Mouse (Mus musculus): ENCODE results near the gene Cmpk1. TPM values are rescaled to one million over a fixed set of nuclear protein-coding genes. Genes with fewer than 3 reads are reported as not detected.
"Not testable (repeated sequence)": the region's sequence is repeated elsewhere in the genome, so short reads cannot be mapped to it uniquely, and the experiment has no call there.

The Cmpk1 gene
- polyA plus RNA-seq, 1 experiment from 2014 or later, result 117 TPM

GRCm38 (mm10) chr4:114973229-114973740, 13.8 kb downstream of the Cmpk1 start:
- Histone ChIP-seq H3K4me3 (replicated peaks) (no peak overlapping the region), H3K36me3 (no peaks in the 10 kb centered on the region; the same call in 1 of the 2 replicates), H3K27me3 (replicated peaks) (no peaks in the 10 kb centered on the region), H3K4me2 (no peak overlapping the region), H3K4me1 (no peaks in the 10 kb centered on the region), H3K27ac (no peak overlapping the region), H3K9me3 (no peaks in the 10 kb centered on the region), H3K9ac (no peak overlapping the region)
- 73% methylated on average over 1 of the region's 1 CpGs for WGBS
- no peak for ATAC-seq (ENCODE audit: insufficient read depth, low FRiP score, low read depth)

DNA sequence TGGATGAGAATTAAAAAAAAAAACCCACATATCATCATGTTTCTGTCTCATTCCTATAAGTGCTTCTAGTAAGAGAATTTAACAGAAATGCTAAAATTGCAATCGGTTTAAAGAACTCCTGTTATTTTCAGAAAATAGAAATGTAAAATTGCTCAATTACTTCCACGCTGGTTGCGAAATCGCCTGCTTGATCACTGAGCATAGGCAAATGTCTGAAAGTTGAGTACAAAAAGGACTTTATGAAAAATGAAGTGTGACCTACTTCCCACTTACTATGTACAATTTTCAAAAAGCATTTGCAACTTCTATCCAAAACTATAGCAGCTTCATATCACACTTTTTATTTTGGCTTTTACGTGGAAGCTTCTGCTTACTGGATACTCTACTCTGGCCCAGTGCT, 16.3 kb downstream of the Cmpk1 start:
- no peak for ATAC-seq (ENCODE audit: insufficient read depth, low FRiP score, low read depth)
- whole genome bisulfite sequencing, result 92% methylated on average over 5 of the region's 5 CpGs
- Histone ChIP-seq H3K4me1 (no peaks in the 10 kb centered on the region), H3K27ac (no peak overlapping the region), H3K4me2 (no peak overlapping the region), H3K4me3 (replicated peaks) (no peak overlapping the region), H3K36me3 (peaks cover 11% of the 10 kb centered on the region; the same call in 1 of the 2 replicates), H3K9ac (no peak overlapping the region), H3K9me3 (no peaks in the 10 kb centered on the region), H3K27me3 (replicated peaks) (no peaks in the 10 kb centered on the region)

DNA sequence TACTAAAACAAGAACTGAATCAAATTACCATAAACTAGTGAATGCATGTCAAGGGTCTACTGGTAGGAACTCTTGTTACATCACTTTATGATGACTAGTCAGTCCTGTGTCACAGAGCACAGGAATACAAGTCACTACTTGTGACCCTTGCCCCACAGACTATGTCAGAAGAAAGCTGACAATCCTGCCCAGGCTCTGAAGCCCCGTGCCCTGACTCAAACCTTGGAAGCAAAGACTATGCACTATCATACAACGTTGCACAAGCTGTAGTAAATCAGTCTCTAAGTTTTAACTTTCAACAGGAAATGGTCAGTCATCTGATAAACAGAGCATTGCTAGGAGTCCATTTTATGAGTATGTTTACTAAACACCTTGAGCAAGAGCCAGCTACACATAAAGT, 26.2 kb downstream of the Cmpk1 start:
- not testable (repeated sequence) for H3K9ac ChIP-seq; H3K4me3 ChIP-seq (replicated peaks); ATAC-seq (ENCODE audit: insufficient read depth, low FRiP score, low read depth); H3K27ac ChIP-seq; H3K4me2 ChIP-seq; H3K4me1 ChIP-seq; H3K27me3 ChIP-seq (replicated peaks); H3K9me3 ChIP-seq
- WGBS, result 70% methylated on average over 2 of the region's 2 CpGs
- H3K36me3 ChIP-seq, result peaks cover 14% of the 10 kb centered on the region; the same call in 1 of the 2 replicates

DNA sequence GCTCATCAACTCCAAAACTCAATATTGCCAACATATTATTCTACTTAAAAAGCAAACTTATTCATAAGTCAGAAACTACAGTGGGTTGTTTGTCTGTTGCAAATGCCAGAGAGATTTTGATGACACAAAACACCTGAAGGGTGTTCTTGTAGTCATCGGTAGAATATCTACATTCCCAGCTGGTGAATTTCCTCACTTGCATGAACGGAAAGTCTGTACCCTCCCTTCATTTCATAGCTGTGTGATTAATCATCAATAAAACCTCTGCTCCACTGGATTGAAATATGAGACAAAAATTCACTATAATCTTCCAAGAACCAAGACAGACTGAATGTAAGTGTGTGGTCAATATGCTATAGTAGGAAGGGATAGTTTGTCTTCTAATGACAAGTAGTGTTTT, 27.5 kb downstream of the Cmpk1 start:
- Histone ChIP-seq H3K4me2 (no peak overlapping the region), H3K27ac (no peak overlapping the region), H3K4me1 (no peaks in the 10 kb centered on the region), H3K36me3 (0 out of 2 replicates have a peak, but pooled peaks cover 5% of the 10 kb centered on the region), H3K4me3 (replicated peaks) (no peak overlapping the region), H3K9ac (no peak overlapping the region), H3K9me3 (no peaks in the 10 kb centered on the region), H3K27me3 (replicated peaks) (no peaks in the 10 kb centered on the region)
- WGBS, result 78% methylated on average over 2 of the region's 2 CpGs
- no peak for ATAC-seq (ENCODE audit: insufficient read depth, low FRiP score, low read depth)

GRCm38 (mm10) chr4:114958786-114959185, 28.3 kb downstream of the Cmpk1 start:
- Histone ChIP-seq H3K4me1 (no peaks in the 10 kb centered on the region), H3K27ac (no peak overlapping the region), H3K36me3 (0 out of 2 replicates have a peak, but pooled peaks cover 5% of the 10 kb centered on the region), H3K4me3 (replicated peaks) (no peak overlapping the region), H3K9ac (no peak overlapping the region), H3K4me2 (no peak overlapping the region), H3K27me3 (replicated peaks) (no peaks in the 10 kb centered on the region), H3K9me3 (no peaks in the 10 kb centered on the region)
- ATAC-seq (ENCODE audit: insufficient read depth, low FRiP score, low read depth), result no peak
- WGBS, result 86% methylated on average over 4 of the region's 4 CpGs

GRCm38 (mm10) chr4:114958231-114958630, 28.8 kb downstream of the Cmpk1 start:
- H3K9ac ChIP-seq, result no peak overlapping the region
- ATAC-seq (ENCODE audit: insufficient read depth, low FRiP score, low read depth), result no peak
- H3K4me3 ChIP-seq (replicated peaks), result no peak overlapping the region
- no peaks in the 10 kb centered on the region for H3K9me3 ChIP-seq
- H3K27me3 ChIP-seq (replicated peaks), result no peaks in the 10 kb centered on the region
- H3K36me3 ChIP-seq, result 0 out of 2 replicates have a peak, but pooled peaks cover 5% of the 10 kb centered on the region
- H3K27ac ChIP-seq, result no peak overlapping the region
- no peaks in the 10 kb centered on the region for H3K4me1 ChIP-seq
- WGBS, result 84% methylated on average over 2 of the region's 2 CpGs
- no peak overlapping the region for H3K4me2 ChIP-seq

- no peak overlapping the region for H3K27ac ChIP-seq
These were observed 29.6 kb downstream of the Cmpk1 start for GRCm38 (mm10) chr4:114957403-114957802.

GRCm38 (mm10) chr4:114953172-114953571, 33.9 kb downstream of the Cmpk1 start:
- Histone ChIP-seq H3K27ac (no peak overlapping the region), H3K4me1 (no peaks in the 10 kb centered on the region), H3K9me3 (no peaks in the 10 kb centered on the region), H3K27me3 (replicated peaks) (0 out of 2 replicates have a peak, but pooled peaks cover 5% of the 10 kb centered on the region), H3K4me3 (replicated peaks) (no peak overlapping the region), H3K9ac (no peak overlapping the region), H3K4me2 (no peak overlapping the region), H3K36me3 (no peaks in the 10 kb centered on the region)
- ATAC-seq (ENCODE audit: insufficient read depth, low FRiP score, low read depth), result no peak
- 80% methylated on average over 3 of the region's 3 CpGs for WGBS

More at GRCm38 (mm10) chr4:114957403-114957802, 29.6 kb downstream of the Cmpk1 start:
- Histone ChIP-seq H3K36me3 (no peaks in the 10 kb centered on the region), H3K4me3 (replicated peaks) (no peak overlapping the region), H3K9me3 (no peaks in the 10 kb centered on the region), H3K4me1 (no peaks in the 10 kb centered on the region), H3K27me3 (replicated peaks) (no peaks in the 10 kb centered on the region), H3K9ac (no peak overlapping the region), H3K4me2 (no peak overlapping the region)
- ATAC-seq (ENCODE audit: insufficient read depth, low FRiP score, low read depth), result no peak

- ATAC-seq (ENCODE audit: insufficient read depth, low FRiP score, low read depth), result no peak
- 56% methylated on average over 7 of the region's 7 CpGs for WGBS
- Histone ChIP-seq H3K9ac (no peak overlapping the region), H3K4me3 (replicated peaks) (no peak overlapping the region), H3K4me1 (no peaks in the 10 kb centered on the region), H3K9me3 (no peaks in the 10 kb centered on the region), H3K27ac (no peak overlapping the region), H3K4me2 (no peak overlapping the region), H3K36me3 (no peaks in the 10 kb centered on the region), H3K27me3 (replicated peaks) (0 out of 2 replicates have a peak, but pooled peaks cover 5% of the 10 kb centered on the region)
These were observed 39.1 kb downstream of the Cmpk1 start for GRCm38 (mm10) chr4:114947852-114948481.

DNA sequence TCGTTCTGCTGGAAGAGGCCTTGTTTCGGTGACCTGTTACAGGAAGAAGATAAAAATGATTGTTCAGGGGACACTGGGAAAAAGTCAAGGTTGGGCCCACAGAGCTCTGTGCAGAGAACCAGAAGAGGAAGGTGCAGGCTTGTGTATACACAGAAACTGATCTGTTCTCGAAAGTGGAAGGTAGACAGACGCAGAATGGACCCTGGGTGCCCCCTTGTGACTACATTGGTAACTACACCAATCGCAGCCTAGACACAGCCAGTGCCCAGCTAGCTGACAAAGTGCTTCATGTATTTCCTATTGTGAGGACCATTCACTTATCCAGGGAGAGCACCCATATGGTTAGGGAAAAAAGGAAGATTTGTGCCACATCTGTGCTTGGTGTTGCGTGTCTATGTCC, 39.6 kb downstream of the Cmpk1 start:
- peak; percentile 70; the same call in 1 of the 2 replicates for ATAC-seq (ENCODE audit: insufficient read depth, low FRiP score, low read depth)
- no peaks in the 10 kb centered on the region for H3K36me3 ChIP-seq
- H3K27me3 ChIP-seq (replicated peaks), result 0 out of 2 replicates have a peak, but pooled peaks cover 5% of the 10 kb centered on the region
- no peaks in the 10 kb centered on the region for H3K9me3 ChIP-seq
- WGBS, result 21% methylated on average over 6 of the region's 6 CpGs
- H3K4me1 ChIP-seq, result no peaks in the 10 kb centered on the region
- H3K4me3 ChIP-seq (replicated peaks), result no peak overlapping the region
- no peak overlapping the region for H3K27ac ChIP-seq
- H3K9ac ChIP-seq, result no peak overlapping the region
- no peak overlapping the region for H3K4me2 ChIP-seq

GRCm38 (mm10) chr4:114946416-114946815, 40.6 kb downstream of the Cmpk1 start:
- H3K4me2 ChIP-seq, result no peak overlapping the region
- no peak overlapping the region for H3K4me3 ChIP-seq (replicated peaks)
- no peak for ATAC-seq (ENCODE audit: insufficient read depth, low FRiP score, low read depth)
- H3K27ac ChIP-seq, result no peak overlapping the region
- H3K9me3 ChIP-seq, result no peaks in the 10 kb centered on the region
- WGBS, result 77% methylated on average over 4 of the region's 4 CpGs
- 0 out of 2 replicates have a peak, but pooled peaks cover 5% of the 10 kb centered on the region for H3K27me3 ChIP-seq (replicated peaks)
- H3K9ac ChIP-seq, result no peak overlapping the region
- H3K4me1 ChIP-seq, result no peaks in the 10 kb centered on the region
- H3K36me3 ChIP-seq, result no peaks in the 10 kb centered on the region

DNA sequence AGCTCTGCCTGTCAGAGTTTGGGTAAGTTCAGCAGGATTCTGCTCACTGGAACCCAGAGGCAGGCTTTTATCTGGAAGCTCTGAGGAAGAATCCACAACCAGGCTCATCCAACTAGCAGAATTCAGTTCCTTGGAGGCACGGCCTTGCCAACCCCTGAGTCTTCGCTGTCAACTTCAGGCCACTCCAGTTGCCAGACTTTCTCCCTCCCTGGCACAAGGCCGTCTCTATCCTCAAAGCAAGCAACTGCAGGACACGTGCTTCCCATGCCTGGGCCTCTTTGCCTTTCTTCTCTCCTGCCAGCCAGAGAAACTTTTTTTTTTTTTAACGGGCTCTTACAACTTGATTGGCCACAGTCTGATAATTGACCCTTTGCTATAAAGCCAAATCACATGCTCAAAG, 42.0 kb downstream of the Cmpk1 start:
- no peaks in the 10 kb centered on the region for H3K9me3 ChIP-seq
- H3K4me1 ChIP-seq, result no peaks in the 10 kb centered on the region
- no peak overlapping the region for H3K27ac ChIP-seq
- no peak for ATAC-seq (ENCODE audit: insufficient read depth, low FRiP score, low read depth)
- 0 out of 2 replicates have a peak, but pooled peaks cover 5% of the 10 kb centered on the region for H3K27me3 ChIP-seq (replicated peaks)
- WGBS, result 43% methylated on average over 5 of the region's 5 CpGs
- no peak overlapping the region for H3K4me3 ChIP-seq (replicated peaks)
- no peak overlapping the region for H3K9ac ChIP-seq
- no peaks in the 10 kb centered on the region for H3K36me3 ChIP-seq
- H3K4me2 ChIP-seq, result no peak overlapping the region
